Mouse (Mus musculus): ENCODE results near the gene Ecel1.
A peak's percentile ranks its signal among the peaks of the same experiment; 100 is the strongest.

Gene Ecel1

DNA sequence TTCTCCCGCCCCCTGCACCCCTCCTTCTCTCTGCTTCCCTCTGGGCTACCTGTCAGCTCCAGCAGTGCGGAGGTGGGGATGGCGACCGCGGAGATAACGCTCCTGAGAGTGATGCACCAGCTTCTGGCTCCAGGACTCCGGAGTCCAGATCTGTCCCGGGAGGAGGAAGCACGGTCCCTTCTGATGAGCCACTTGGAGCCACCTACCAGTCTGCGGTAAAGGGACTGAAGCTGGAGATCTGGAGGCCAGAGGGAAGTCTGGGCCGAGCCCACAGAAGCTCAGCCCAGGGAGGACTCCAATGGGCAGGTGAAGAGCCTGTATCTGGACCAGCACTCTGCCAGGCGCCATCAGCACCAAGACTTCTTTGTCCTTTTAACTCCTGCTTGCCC lies at the start of gene Ecel1:
Ecel1 (minus strand) TSS at position 323 of the 389 bp plus-strand sequence.
- DNase-seq: no peak

DNA sequence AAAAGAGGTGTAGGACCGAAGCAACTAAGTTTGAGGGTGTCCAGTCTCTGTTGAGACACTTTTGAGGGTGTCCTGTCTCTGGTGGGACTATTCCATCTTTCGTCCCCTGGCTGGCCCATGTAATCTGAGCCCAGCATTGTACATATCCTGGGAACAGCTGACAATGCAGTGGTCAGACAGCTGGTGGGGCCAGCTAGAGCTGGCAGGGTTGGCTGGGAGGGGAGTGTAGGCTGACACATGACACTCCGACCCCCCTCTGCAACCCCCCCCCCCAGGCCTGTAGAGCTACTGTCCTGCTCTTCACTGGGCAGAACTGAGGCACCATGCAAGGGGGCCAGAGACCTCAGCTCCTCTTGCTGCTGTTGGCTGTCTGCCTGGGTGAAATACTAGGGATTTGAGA lies 49.2 kb upstream of the Ecel1 start:
- DNase-seq: no peak

- DNase-seq: no peak
Measured at GRCm38 (mm10) chr1:87205038-87205437, 48.7 kb upstream of the Ecel1 start.

- DNase-seq: no peak
Measured at GRCm38 (mm10) chr1:87204465-87204864, 48.1 kb upstream of the Ecel1 start, which contains the start of gene Chrng. Gene Chrng, plus strand, starts transcription at chr1:87204657.

DNA sequence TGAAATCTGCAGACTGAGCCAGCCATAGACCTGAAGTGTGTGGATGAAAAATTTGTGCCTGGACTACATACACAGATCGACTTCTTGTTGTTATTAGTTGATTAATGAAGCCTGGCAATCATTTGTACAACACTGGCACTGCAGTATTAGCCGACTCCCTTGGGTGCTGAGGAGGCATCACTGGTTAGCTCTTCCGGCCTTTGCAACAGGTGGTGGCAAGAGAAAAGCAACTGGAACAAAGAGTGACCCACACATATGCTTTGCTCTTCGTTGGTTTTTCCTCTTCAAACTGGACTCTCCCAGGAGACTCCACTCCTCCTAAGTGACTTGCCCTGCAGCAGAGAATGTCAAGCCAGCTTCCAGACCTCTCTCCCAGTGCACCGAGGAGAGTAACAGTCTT lies 47.5 kb upstream of the Ecel1 start:
- no peak for DNase-seq

- DNase-seq: no peak
Measured at GRCm38 (mm10) chr1:87201848-87202247, 45.5 kb upstream of the Ecel1 start.

GRCm38 (mm10) chr1:87200811-87201210 lies 44.5 kb upstream of the Ecel1 start:
- DNase-seq: no peak

- DNase-seq: no peak
Measured at GRCm38 (mm10) chr1:87198119-87199065, 42.1 kb upstream of the Ecel1 start.

DNA sequence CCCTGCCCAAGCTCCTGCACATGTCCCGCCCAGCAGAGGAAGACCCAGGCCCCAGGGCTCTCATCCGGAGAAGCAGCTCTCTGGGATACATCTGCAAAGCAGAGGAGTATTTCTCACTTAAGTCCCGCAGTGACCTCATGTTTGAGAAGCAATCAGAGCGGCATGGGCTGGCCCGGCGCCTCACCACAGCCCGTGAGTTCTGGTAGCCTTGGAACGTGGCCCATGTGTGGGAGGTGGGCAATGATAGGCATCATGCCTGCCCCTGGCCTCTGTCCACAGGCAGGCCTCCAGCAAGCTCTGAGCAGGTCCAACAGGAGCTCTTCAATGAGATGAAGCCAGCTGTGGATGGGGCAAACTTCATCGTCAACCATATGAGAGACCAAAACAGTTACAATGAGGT lies 41.0 kb upstream of the Ecel1 start:
- DNase-seq: no peak

GRCm38 (mm10) chr1:87190429-87190828 lies 34.1 kb upstream of the Ecel1 start, which contains the start of gene Chrnd:
Gene Chrnd, plus strand, starts transcription at chr1:87190607.
- no peak for DNase-seq

- DNase-seq: peak; percentile 71
Measured at GRCm38 (mm10) chr1:87187037-87187355, 30.7 kb upstream of the Ecel1 start.

DNA sequence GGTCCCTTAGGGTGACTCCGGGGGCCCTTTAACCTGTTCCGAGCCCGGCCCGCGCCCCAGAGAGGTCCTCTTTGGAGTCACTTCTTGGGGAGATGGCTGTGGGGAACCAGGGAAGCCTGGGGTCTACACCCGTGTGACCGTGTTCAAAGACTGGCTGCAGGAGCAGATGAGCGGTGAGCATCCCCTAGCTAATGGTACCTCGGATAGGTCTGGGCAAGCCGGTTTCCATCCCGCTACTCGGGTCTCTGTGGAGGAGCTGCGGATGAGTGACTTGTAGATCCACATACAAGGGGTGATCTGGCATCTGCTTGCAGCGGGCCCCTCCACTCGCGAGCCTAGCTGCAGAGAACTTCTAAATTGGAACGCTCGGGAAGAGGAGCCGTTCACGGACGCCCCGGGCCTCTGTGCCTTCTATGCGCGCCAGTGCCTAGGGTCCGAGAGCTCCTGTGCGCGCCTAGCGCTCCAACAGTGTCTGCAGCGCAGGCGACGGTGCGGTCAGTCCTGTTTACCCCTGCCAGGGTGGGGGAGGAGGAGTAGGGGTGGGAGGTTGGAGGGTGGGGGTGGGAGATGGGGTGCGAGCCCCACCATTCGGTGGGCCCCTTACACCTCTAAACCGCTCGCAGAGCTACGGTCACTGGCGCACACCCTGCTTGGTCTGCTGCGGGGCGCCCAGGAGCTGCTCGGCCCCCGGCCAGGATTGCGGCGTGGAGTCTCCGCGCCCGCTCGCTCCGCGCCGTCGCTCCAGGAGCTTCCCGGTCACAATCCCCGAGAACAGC lies 30.1 kb upstream of the Ecel1 start:
- DNase-seq: no peak

- DNase-seq: no peak
Measured at GRCm38 (mm10) chr1:87185526-87185925, 29.2 kb upstream of the Ecel1 start.

- peak; percentile 62 for DNase-seq
Measured at GRCm38 (mm10) chr1:87184751-87185139, 28.4 kb upstream of the Ecel1 start.

- DNase-seq: no peak
Measured at GRCm38 (mm10) chr1:87183998-87184750, 27.9 kb upstream of the Ecel1 start.

GRCm38 (mm10) chr1:87183013-87183412 lies 26.7 kb upstream of the Ecel1 start, which contains the start of gene Prss56:
Gene Prss56, plus strand, starts transcription at chr1:87183313.
- no peak for DNase-seq

- DNase-seq: no peak
Measured at GRCm38 (mm10) chr1:87180896-87181295, 24.6 kb upstream of the Ecel1 start.

DNA sequence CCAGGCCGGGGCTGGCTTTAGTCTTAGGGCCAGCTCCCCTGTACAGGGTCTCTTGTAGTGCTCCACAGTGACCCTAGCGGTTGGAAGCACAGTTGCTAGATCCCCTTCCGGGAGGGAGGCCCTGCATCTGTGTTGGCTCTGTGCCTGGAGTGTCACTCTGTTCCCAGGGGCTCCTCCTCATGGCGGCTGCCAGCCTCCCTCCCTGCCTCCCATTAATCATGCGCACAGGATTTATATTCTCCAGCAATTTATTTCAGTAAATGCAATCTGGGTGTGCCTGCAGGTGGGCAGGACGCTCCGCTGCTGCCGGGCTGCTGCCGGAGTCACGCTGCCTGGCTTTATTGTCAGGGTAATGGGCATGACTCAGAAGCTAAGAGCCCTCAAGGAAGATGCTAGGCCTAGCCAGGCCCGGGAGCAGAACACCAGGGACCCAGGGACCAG lies 19.6 kb upstream of the Ecel1 start:
- no peak for DNase-seq

DNA sequence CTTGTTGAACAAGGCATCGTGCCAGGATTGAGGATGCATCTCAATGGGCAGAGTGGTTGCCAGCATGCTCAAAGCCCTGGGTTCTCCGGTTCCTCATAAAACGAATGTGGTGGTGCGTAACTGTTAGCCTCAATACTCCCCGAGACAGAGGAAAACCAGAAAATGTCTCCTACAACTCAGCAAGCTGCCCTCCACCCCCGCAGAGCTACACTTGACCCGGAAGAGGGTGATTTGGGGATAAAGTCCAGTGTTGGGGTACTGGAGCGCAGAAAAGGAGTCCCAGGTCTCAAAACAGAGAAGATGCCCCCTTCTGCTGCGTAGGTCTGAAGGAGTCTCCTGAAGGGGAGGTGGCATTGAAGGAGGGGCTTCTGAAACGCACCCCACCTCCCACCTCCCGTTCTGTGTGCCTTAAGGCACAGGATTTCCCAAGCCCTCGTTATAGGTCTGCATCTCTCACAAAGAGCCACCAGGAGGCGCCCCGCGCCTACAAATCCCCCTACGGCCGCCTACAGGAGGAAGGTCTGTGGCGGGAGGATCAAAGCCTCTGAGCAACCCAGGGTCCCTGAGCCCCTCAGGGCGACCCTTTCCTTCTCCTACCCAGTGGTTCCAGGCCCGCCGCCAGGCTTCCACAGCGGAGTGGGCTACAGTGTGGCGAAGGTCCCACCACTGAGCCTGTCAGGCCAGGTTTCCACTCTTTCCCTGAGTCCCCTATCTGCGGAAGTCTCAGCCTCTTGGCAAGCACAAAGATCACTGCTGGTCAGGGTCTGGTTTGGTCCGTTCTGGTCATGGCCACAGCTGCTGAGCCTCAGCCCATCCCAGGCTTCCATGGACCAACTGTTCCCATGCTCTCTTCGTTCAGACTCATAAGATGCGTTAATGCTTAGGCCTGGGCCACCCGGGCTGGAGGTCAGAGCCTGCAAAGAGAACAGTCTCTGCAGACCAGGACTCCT lies 18.0 kb upstream of the Ecel1 start:
- DNase-seq: peak; percentile 43

DNA sequence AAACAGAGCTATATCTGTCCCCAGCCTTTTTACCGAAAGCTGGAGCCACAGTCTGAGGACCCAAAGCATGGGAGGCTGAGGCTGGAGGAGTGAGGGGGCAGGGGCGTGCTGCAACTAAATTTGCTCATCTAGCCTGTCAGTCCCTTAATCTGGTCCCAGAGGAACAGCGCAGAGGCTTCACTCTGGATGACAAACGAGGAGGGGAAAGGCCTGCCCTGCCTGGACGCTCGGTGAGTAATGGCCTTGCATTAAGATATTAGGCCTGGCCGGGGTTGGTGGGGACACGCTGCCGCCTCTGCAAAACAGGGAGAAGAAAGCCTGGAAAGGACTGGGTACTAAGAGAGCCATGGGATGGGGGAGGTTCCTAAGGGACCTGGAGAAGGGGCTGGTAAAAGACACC lies 16.0 kb upstream of the Ecel1 start:
- DNase-seq: no peak

GRCm38 (mm10) chr1:87171312-87171711 lies 15.0 kb upstream of the Ecel1 start:
- no peak for DNase-seq

GRCm38 (mm10) chr1:87170458-87170857 lies 14.1 kb upstream of the Ecel1 start:
- no peak for DNase-seq
